Mouse (Mus musculus) kidney, adult 8-10 months (tissue): ENCODE results near the gene Zfp788.
A peak's percentile ranks its signal among the peaks of the same experiment; 100 is the strongest.
"Not testable (repeated sequence)": the region's sequence is repeated elsewhere in the genome, so short reads cannot be mapped to it uniquely, and the experiment has no call there.

Source experiments
- DNase-seq, 2 experiments: peaks; one replicate each; pipeline ENCODE4 v3.0.0; 2022

Zfp788 gene

DNA sequence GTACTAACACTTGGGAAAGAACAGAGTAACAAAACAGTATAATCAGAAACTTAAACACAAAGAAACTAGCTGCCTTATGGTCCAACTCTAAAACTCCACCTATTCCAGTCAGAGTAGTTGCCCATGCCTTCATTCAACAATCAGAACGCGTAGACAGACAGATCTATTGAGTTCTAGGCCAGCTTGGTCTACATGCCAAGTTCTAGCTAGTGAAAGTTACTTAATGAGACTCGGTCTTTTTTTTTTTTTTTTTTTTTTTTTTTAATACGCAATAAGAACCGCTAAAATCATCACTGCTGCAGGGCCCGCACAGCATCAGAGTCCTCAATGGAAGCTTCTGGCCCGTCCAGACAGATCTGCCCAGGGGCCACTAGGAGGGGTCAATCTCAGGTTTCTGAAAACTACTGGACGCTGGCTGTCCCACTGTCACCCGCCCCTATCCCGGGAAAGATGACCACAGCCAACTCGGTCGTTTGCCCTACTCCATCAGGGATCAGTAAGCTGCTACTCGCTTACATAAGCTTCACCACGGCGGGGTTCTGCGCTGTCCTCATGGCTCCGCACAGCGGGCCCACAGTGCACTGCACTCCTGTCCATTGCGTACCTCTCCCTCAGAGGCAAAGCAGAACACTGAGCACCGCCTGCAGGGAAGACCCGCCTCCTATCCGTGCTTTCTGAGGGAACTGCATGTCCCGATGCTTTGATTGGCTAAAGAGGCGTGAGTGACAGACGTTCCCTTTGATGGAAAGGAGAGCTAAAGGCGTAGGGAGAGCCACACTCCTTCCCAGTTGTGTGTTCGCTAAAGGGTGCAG lies at the start of gene Zfp788:
Zfp788 (plus strand) TSS at position 795 of the 812 bp plus-strand sequence.
- DNase-seq: peak; percentile 96 to 98

GRCm38 (mm10) chr7:41587831-41588230 lies 45.2 kb upstream of the Zfp788 start:
- not testable (repeated sequence) for DNase-seq

DNA sequence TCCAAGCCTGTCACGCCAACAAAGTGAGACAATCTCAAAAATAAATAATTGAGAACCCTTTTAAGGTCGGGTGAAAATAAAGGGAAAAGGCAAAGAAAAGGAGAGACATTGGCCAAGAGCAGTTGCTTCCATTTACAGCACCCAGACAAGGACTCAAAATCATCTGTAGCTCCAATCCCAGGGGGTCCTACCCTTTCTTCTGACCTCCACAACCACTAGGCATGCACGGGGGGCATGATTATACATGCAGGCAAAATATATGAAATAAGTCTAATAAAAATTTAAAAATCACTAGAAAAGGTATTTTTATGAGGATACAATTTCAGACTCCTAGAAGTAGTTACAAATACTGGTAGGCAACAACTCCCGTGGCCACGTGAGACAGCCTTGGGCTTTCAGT lies 34.4 kb upstream of the Zfp788 start:
- no peak for DNase-seq

DNA sequence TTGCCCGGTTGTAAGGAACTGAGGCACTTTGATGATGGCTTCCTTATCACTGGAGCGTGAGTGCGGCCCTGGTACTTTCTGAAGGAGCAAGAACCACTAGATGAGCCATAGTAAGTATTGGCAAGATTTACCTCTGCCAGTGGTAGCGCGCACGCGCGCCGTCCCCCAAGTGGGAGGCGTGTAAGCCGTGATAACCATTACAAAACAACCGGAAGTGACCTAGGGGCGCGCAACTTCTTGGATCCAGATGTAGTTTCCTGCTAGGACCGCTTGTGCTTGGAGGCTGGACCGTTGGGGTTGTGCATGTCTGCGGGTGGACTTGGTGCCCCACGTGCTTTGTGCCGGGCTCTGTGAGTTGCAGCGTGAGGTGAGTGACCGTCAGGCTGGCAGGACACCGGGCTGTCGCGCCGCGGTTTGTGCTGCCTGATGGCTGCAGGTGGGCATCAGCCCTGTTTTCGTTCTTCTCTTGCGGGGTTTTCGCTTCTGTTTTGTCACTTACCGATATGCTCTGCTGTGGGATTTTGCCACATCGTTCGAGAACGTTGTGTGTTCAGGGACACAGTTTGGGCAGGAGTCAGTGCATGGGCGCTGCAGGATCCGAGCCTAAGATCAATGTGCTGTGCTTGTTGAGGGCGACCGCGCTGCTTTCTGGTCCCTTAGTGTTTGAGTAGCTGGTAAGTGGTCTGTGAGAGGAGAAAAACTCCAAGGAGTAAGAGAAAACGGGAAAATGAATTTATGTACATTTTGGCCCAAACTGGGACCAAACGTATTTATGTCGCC lies 33.8 kb upstream of the Zfp788 start, which contains the start of gene 2610021A01Rik:
2610021A01Rik (plus strand) TSS at position 197 of the 780 bp plus-strand sequence.
- DNase-seq: peak; percentile 94 to 96

DNA sequence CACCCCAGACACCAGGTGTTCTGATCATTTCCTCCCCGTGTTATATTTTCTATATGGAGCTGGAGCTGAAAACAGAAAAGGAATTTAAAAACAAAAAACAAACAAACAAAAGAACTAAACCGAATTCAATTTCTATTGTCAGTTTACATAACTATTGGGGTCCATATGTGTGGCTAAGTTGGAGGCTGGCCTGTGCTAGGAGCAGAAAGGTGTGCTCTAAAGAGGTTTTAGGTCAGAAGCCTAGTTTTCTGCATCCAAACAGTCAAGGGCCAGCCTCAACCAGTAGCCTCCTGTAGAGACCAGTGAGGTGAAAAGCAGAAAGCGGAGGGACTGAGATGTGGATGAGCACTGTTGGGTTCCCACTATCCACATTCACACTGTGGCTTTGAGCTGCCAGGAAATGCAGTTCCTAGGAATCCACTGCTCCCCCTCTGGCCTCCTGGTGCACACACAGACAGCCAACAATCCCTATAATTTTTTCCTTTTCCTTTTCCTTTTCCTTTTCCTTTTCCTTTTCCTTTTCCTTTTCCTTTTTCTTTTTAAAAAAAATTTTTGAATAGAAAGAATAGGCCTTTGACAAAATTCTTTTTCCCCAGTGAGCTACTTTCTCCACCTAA lies 33.0 kb upstream of the Zfp788 start:
- no peak for DNase-seq

GRCm38 (mm10) chr7:41611654-41612053 lies 21.3 kb upstream of the Zfp788 start:
- DNase-seq: no peak

DNA sequence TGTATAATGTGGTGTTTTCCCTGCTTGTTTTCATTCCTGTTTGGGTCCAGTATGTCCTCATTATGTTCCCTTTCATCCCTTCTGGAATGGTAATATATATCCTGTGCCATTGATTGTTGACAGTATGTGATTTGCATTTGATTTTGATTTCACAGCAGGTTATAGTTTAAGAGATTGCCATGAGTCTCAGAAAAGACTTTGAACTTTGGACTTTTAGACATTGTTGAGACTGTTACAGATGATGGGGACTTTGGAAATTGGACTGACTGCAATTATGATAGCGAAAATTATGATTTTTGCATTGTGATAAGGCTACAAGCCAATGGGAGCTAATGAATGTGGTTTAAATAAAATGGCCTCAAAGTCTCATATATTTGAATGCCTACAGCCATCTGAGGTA lies 16.8 kb upstream of the Zfp788 start:
- not testable (repeated sequence) for DNase-seq

- peak; percentile 92 for DNase-seq
Measured at GRCm38 (mm10) chr7:41633221-41633984, 400 bp downstream of the Zfp788 start.

DNA sequence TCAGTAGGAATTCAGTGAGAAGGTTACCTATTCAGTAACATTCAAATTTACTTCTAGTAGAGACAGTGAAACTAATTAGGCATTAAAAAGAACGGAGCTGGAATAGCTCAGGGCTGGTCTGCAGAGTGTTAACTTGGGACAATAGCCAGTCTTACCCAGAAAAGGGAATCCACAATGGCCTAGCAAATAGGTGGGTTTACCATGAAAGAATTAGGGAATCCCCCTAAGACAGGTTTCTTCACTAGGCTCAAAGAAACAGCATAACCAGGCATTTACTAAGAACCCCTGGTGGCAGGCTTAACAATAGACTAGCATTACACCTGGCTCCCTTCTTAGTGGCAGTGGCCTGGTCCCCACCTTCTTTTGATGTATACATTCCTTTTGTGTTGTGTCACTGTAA lies 41.3 kb downstream of the Zfp788 start:
- DNase-seq: not testable (repeated sequence)
